Mouse (Mus musculus): ENCODE results near the gene Cox4i2. TPM values are rescaled to one million over a fixed set of nuclear protein-coding genes. Genes with fewer than 3 reads are reported as not detected.
A peak's percentile ranks its signal among the peaks of the same experiment; 100 is the strongest.

Gene Cox4i2
- polyA plus RNA-seq, 1 experiment from 2014 or later = 5.4 TPM

- no peak for DNase-seq
- no peak for ATAC-seq (ENCODE audit: low FRiP score, low TSS enrichment)
These were observed 27.2 kb downstream of the Cox4i2 start for GRCm38 (mm10) chr2:152781031-152781711.

GRCm38 (mm10) chr2:152782656-152783055, 28.7 kb downstream of the Cox4i2 start:
- WGBS = 95% methylated on average over 5 of the region's 5 CpGs
- ATAC-seq (ENCODE audit: low FRiP score, low TSS enrichment) = no peak

More at GRCm38 (mm10) chr2:152781031-152781711, 27.2 kb downstream of the Cox4i2 start:
- Histone ChIP-seq H3K9ac (replicated peaks; ENCODE audit: low read length) (no peak overlapping the region), H3K27me3 (ENCODE audit: control insufficient read depth, insufficient read depth, low read length) (no peaks in the 10 kb centered on the region), H3K36me3 (ENCODE audit: control insufficient read depth, insufficient read depth, low read length) (peaks cover 33% of the 10 kb centered on the region), H3K4me1 (ENCODE audit: control insufficient read depth, insufficient read depth, low read length) (no peaks in the 10 kb centered on the region), H3K4me3 (replicated peaks; ENCODE audit: low read depth, low read length) (no peak overlapping the region), H3K4me2 (ENCODE audit: low read length) (no peak overlapping the region), H3K9me3 (ENCODE audit: control insufficient read depth, low read length) (no peaks in the 10 kb centered on the region), H3K27ac (replicated peaks; ENCODE audit: low read depth, low read length) (no peak overlapping the region)
- 80% methylated on average over 3 of the region's 3 CpGs for WGBS

GRCm38 (mm10) chr2:152783241-152783640, 29.3 kb downstream of the Cox4i2 start:
- ATAC-seq (ENCODE audit: low FRiP score, low TSS enrichment) (no peak), DNase-seq (no peak)
- Histone ChIP-seq H3K27ac (replicated peaks; ENCODE audit: low read depth, low read length) (no peak overlapping the region), H3K9ac (replicated peaks; ENCODE audit: low read length) (no peak overlapping the region), H3K4me3 (replicated peaks; ENCODE audit: low read depth, low read length) (no peak overlapping the region), H3K27me3 (ENCODE audit: control insufficient read depth, insufficient read depth, low read length) (no peaks in the 10 kb centered on the region), H3K9me3 (ENCODE audit: control insufficient read depth, low read length) (no peaks in the 10 kb centered on the region), H3K4me2 (ENCODE audit: low read length) (no peak overlapping the region), H3K36me3 (ENCODE audit: control insufficient read depth, insufficient read depth, low read length) (peaks cover 31% of the 10 kb centered on the region), H3K4me1 (ENCODE audit: control insufficient read depth, insufficient read depth, low read length) (no peaks in the 10 kb centered on the region)
- WGBS = 95% methylated on average over 5 of the region's 5 CpGs

More at GRCm38 (mm10) chr2:152782656-152783055, 28.7 kb downstream of the Cox4i2 start:
- no peak overlapping the region for H3K27ac ChIP-seq (replicated peaks; ENCODE audit: low read depth, low read length)
- no peaks in the 10 kb centered on the region for H3K27me3 ChIP-seq (ENCODE audit: control insufficient read depth, insufficient read depth, low read length)
- H3K36me3 ChIP-seq (ENCODE audit: control insufficient read depth, insufficient read depth, low read length) = peaks cover 31% of the 10 kb centered on the region
- H3K4me2 ChIP-seq (ENCODE audit: low read length) = no peak overlapping the region
- no peak overlapping the region for H3K9ac ChIP-seq (replicated peaks; ENCODE audit: low read length)
- no peaks in the 10 kb centered on the region for H3K4me1 ChIP-seq (ENCODE audit: control insufficient read depth, insufficient read depth, low read length)
- H3K9me3 ChIP-seq (ENCODE audit: control insufficient read depth, low read length) = no peaks in the 10 kb centered on the region
- H3K4me3 ChIP-seq (replicated peaks; ENCODE audit: low read depth, low read length) = no peak overlapping the region
- no peak for DNase-seq

GRCm38 (mm10) chr2:152784640-152785039, 30.7 kb downstream of the Cox4i2 start:
- no peaks in the 10 kb centered on the region for H3K9me3 ChIP-seq (ENCODE audit: control insufficient read depth, low read length)

GRCm38 (mm10) chr2:152785446-152786350, 31.7 kb downstream of the Cox4i2 start:
- no peak overlapping the region for H3K4me2 ChIP-seq (ENCODE audit: low read length)
- ATAC-seq (ENCODE audit: low FRiP score, low TSS enrichment) = no peak
- H3K4me3 ChIP-seq (replicated peaks; ENCODE audit: low read depth, low read length) = no peak overlapping the region
- H3K36me3 ChIP-seq (ENCODE audit: control insufficient read depth, insufficient read depth, low read length) = peaks cover 17% of the 10 kb centered on the region
- 0 out of 2 replicates have a peak, but pooled peaks cover 3% of the 10 kb centered on the region for H3K4me1 ChIP-seq (ENCODE audit: control insufficient read depth, insufficient read depth, low read length)
- no peaks in the 10 kb centered on the region for H3K27me3 ChIP-seq (ENCODE audit: control insufficient read depth, insufficient read depth, low read length)
- whole genome bisulfite sequencing = 85% methylated on average over 18 of the region's 18 CpGs
- no peak for DNase-seq
- H3K27ac ChIP-seq (replicated peaks; ENCODE audit: low read depth, low read length) = peak overlapping the region; percentile 42; the same call in 1 of the 2 replicates
- H3K9me3 ChIP-seq (ENCODE audit: control insufficient read depth, low read length) = no peaks in the 10 kb centered on the region
- H3K9ac ChIP-seq (replicated peaks; ENCODE audit: low read length) = no peak overlapping the region

More at GRCm38 (mm10) chr2:152784640-152785039, 30.7 kb downstream of the Cox4i2 start:
- Histone ChIP-seq H3K4me2 (ENCODE audit: low read length) (no peak overlapping the region), H3K36me3 (ENCODE audit: control insufficient read depth, insufficient read depth, low read length) (peaks cover 23% of the 10 kb centered on the region), H3K27me3 (ENCODE audit: control insufficient read depth, insufficient read depth, low read length) (no peaks in the 10 kb centered on the region), H3K9ac (replicated peaks; ENCODE audit: low read length) (no peak overlapping the region), H3K4me3 (replicated peaks; ENCODE audit: low read depth, low read length) (no peak overlapping the region), H3K4me1 (ENCODE audit: control insufficient read depth, insufficient read depth, low read length) (0 out of 2 replicates have a peak, but pooled peaks cover 2% of the 10 kb centered on the region), H3K27ac (replicated peaks; ENCODE audit: low read depth, low read length) (no peak overlapping the region)
- WGBS = 96% methylated on average over 8 of the region's 8 CpGs
- DNase-seq (no peak), ATAC-seq (ENCODE audit: low FRiP score, low TSS enrichment) (no peak)

- Histone ChIP-seq H3K4me1 (ENCODE audit: control insufficient read depth, insufficient read depth, low read length) (0 out of 2 replicates have a peak, but pooled peaks cover 3% of the 10 kb centered on the region), H3K36me3 (ENCODE audit: control insufficient read depth, insufficient read depth, low read length) (0 out of 2 replicates have a peak, but pooled peaks cover 3% of the 10 kb centered on the region), H3K27ac (replicated peaks; ENCODE audit: low read depth, low read length) (no peak overlapping the region), H3K9me3 (ENCODE audit: control insufficient read depth, low read length) (no peaks in the 10 kb centered on the region), H3K4me3 (replicated peaks; ENCODE audit: low read depth, low read length) (no peak overlapping the region), H3K9ac (replicated peaks; ENCODE audit: low read length) (no peak overlapping the region), H3K27me3 (ENCODE audit: control insufficient read depth, insufficient read depth, low read length) (no peaks in the 10 kb centered on the region), H3K4me2 (ENCODE audit: low read length) (no peak overlapping the region)
- DNase-seq (no peak), ATAC-seq (ENCODE audit: low FRiP score, low TSS enrichment) (no peak)
- WGBS = 96% methylated on average over 2 of the region's 2 CpGs
These were observed 33.2 kb downstream of the Cox4i2 start for GRCm38 (mm10) chr2:152787136-152787535.

- ATAC-seq (ENCODE audit: low FRiP score, low TSS enrichment) (no peak), DNase-seq (no peak)
- WGBS = 96% methylated on average over 6 of the region's 6 CpGs
These were observed 33.6 kb downstream of the Cox4i2 start for GRCm38 (mm10) chr2:152787543-152787942.

GRCm38 (mm10) chr2:152788892-152789421, 35.0 kb downstream of the Cox4i2 start:
- H3K4me1 ChIP-seq (ENCODE audit: control insufficient read depth, insufficient read depth, low read length) = 0 out of 2 replicates have a peak, but pooled peaks cover 3% of the 10 kb centered on the region
- DNase-seq (no peak), ATAC-seq (ENCODE audit: low FRiP score, low TSS enrichment) (no peak)
- no peaks in the 10 kb centered on the region for H3K9me3 ChIP-seq (ENCODE audit: control insufficient read depth, low read length)
- no peak overlapping the region for H3K4me3 ChIP-seq (replicated peaks; ENCODE audit: low read depth, low read length)
- H3K9ac ChIP-seq (replicated peaks; ENCODE audit: low read length) = no peak overlapping the region
- H3K27ac ChIP-seq (replicated peaks; ENCODE audit: low read depth, low read length) = no peak overlapping the region
- H3K4me2 ChIP-seq (ENCODE audit: low read length) = no peak overlapping the region
- WGBS = 74% methylated on average over 6 of the region's 6 CpGs
- H3K27me3 ChIP-seq (ENCODE audit: control insufficient read depth, insufficient read depth, low read length) = no peaks in the 10 kb centered on the region
- H3K36me3 ChIP-seq (ENCODE audit: control insufficient read depth, insufficient read depth, low read length) = 0 out of 2 replicates have a peak, but pooled peaks cover 3% of the 10 kb centered on the region

More at GRCm38 (mm10) chr2:152787543-152787942, 33.6 kb downstream of the Cox4i2 start:
- no peak overlapping the region for H3K27ac ChIP-seq (replicated peaks; ENCODE audit: low read depth, low read length)
- no peak overlapping the region for H3K9ac ChIP-seq (replicated peaks; ENCODE audit: low read length)
- H3K36me3 ChIP-seq (ENCODE audit: control insufficient read depth, insufficient read depth, low read length) = 0 out of 2 replicates have a peak, but pooled peaks cover 3% of the 10 kb centered on the region
- H3K27me3 ChIP-seq (ENCODE audit: control insufficient read depth, insufficient read depth, low read length) = no peaks in the 10 kb centered on the region
- H3K9me3 ChIP-seq (ENCODE audit: control insufficient read depth, low read length) = no peaks in the 10 kb centered on the region
- no peak overlapping the region for H3K4me3 ChIP-seq (replicated peaks; ENCODE audit: low read depth, low read length)
- no peak overlapping the region for H3K4me2 ChIP-seq (ENCODE audit: low read length)
- 0 out of 2 replicates have a peak, but pooled peaks cover 3% of the 10 kb centered on the region for H3K4me1 ChIP-seq (ENCODE audit: control insufficient read depth, insufficient read depth, low read length)

Data from midbrain, embryonic 14.5 days (tissue).